Mouse (Mus musculus): Measurements from ENCODE around the gene Sh2b1. TPM values are rescaled to one million over a fixed set of nuclear protein-coding genes. Genes with fewer than 3 reads are reported as not detected.

The Sh2b1 gene
- polyA plus RNA-seq, 1 experiment from 2014 or later, result 26.4 TPM

Other genes with a start within 250 kb of the Sh2b1 start
- 13.6 and 14.2 TPM in 2 replicates for gene Sbk1, start 202.8 kb downstream of the Sh2b1 start, polyA plus RNA-seq (2014; fragmentation: Nextera tagmentation; extraction: Ambion mirVana)
- 18.8 and 20.3 TPM in 2 replicates for gene Lat, start 105.9 kb downstream of the Sh2b1 start, polyA plus RNA-seq (2014; fragmentation: Nextera tagmentation; extraction: Ambion mirVana)
- 43.8 and 43.9 TPM in 2 replicates for gene Spns1, start 98.0 kb downstream of the Sh2b1 start, polyA plus RNA-seq (2014; fragmentation: Nextera tagmentation; extraction: Ambion mirVana)
- gene Nfatc2ip, start 78.7 kb downstream of the Sh2b1 start, polyA plus RNA-seq (2014; fragmentation: Nextera tagmentation; extraction: Ambion mirVana), result 3.6 and 4.0 TPM in 2 replicates
- gene Cd19, start 60.5 kb downstream of the Sh2b1 start, polyA plus RNA-seq (2014; fragmentation: Nextera tagmentation; extraction: Ambion mirVana), result 0.13 TPM in 1 of 2 replicates, not detected in the other
- gene Rabep2, start 46.7 kb downstream of the Sh2b1 start, polyA plus RNA-seq (2014; fragmentation: Nextera tagmentation; extraction: Ambion mirVana), result 15.6 and 16.0 TPM in 2 replicates
- gene Atp2a1, start 12.3 kb downstream of the Sh2b1 start, polyA plus RNA-seq (2014; fragmentation: Nextera tagmentation; extraction: Ambion mirVana), result 1.3 TPM in 2 replicates
- 193 and 211 TPM in 2 replicates for gene Tufm, start 11.9 kb upstream of the Sh2b1 start, polyA plus RNA-seq (2014; fragmentation: Nextera tagmentation; extraction: Ambion mirVana)
- gene Atxn2l, start 28.0 kb upstream of the Sh2b1 start, polyA plus RNA-seq (2014; fragmentation: Nextera tagmentation; extraction: Ambion mirVana), result 71.4 and 75.7 TPM in 2 replicates
- gene Eif3c, start 91.0 kb upstream of the Sh2b1 start, polyA plus RNA-seq (2014; fragmentation: Nextera tagmentation; extraction: Ambion mirVana), result 195 and 201 TPM in 2 replicates
- gene Apobr, start 109.5 kb upstream of the Sh2b1 start, polyA plus RNA-seq (2014; fragmentation: Nextera tagmentation; extraction: Ambion mirVana), result 0.68 and 1.4 TPM in 2 replicates
- 19.7 and 25.2 TPM in 2 replicates for gene Cln3, start 110.4 kb upstream of the Sh2b1 start, polyA plus RNA-seq (2014; fragmentation: Nextera tagmentation; extraction: Ambion mirVana)
- gene Il27, start 119.5 kb upstream of the Sh2b1 start, polyA plus RNA-seq (2014; fragmentation: Nextera tagmentation; extraction: Ambion mirVana), result not detected in 2 replicates
- 4.3 and 7.1 TPM in 2 replicates for gene Nupr1, start 155.4 kb upstream of the Sh2b1 start, polyA plus RNA-seq (2014; fragmentation: Nextera tagmentation; extraction: Ambion mirVana)
- gene Sgf29, start 173.9 kb upstream of the Sh2b1 start, polyA plus RNA-seq (2014; fragmentation: Nextera tagmentation; extraction: Ambion mirVana), result 53.7 and 64.5 TPM in 2 replicates
- 0.14 and 0.44 TPM in 2 replicates for gene Sult1a1, start 201.0 kb upstream of the Sh2b1 start, polyA plus RNA-seq (2014; fragmentation: Nextera tagmentation; extraction: Ambion mirVana)
- gene Bola2, start 220.0 kb upstream of the Sh2b1 start, polyA plus RNA-seq (2014; fragmentation: Nextera tagmentation; extraction: Ambion mirVana), result 210 and 217 TPM in 2 replicates
- 6.6 and 7.7 TPM in 2 replicates for gene Slx1b, start 220.4 kb upstream of the Sh2b1 start, polyA plus RNA-seq (2014; fragmentation: Nextera tagmentation; extraction: Ambion mirVana)
- 94.0 and 94.9 TPM in 2 replicates for gene Coro1a, start 232.4 kb upstream of the Sh2b1 start, polyA plus RNA-seq (2014; fragmentation: Nextera tagmentation; extraction: Ambion mirVana)